Mouse (Mus musculus) layer of hippocampus, postnatal 25 days (tissue): ENCODE measurements around the gene Ppp1r32. TPM values are rescaled to one million over a fixed set of nuclear protein-coding genes. Genes with fewer than 3 reads are reported as not detected.

Experiments
- DNase-seq, 2 experiments: peaks; one replicate each; pipeline ENCODE4 v3.0.0; 2022; ENCODE audit warnings: mixed read lengths in 2 of 2, low spot score in 1 of 2; ENCODE audit errors: extremely low spot score in 1 of 2
- total RNA-seq, 2 experiments: library from RNA; stranded (reverse); gene quantifications; 2 replicates each; pipeline ENCODE4 v1.2.3; 2021

Gene Ppp1r32
- total RNA-seq, 2 experiments from 2014 or later, result 1.7 to 3.4 TPM

GRCm38 (mm10) chr19:10426312-10426711 is 56.4 kb downstream of the Ppp1r32 start:
- DNase-seq, result no peak

GRCm38 (mm10) chr19:10425484-10426270 is 57.1 kb downstream of the Ppp1r32 start:
- DNase-seq, result no peak

- no peak for DNase-seq
Observed at GRCm38 (mm10) chr19:10424751-10425150, 58.0 kb downstream of the Ppp1r32 start.

Other genes with a start within 250 kb of the Ppp1r32 start
- 10 to 100 TPM; 30.5 to 32.4 TPM for gene Myrf, start 242.2 kb downstream of the Ppp1r32 start, total RNA-seq
- 100 to 1,000 TPM; 121 to 142 TPM for gene Dagla, start 178.1 kb downstream of the Ppp1r32 start, total RNA-seq
- gene Syt7, start 93.8 kb downstream of the Ppp1r32 start, total RNA-seq, result 100 to 1,000 TPM; 258 to 328 TPM
- 10 to 100 TPM; 76.2 to 78.9 TPM for gene Lrrc10b, start 25.5 kb downstream of the Ppp1r32 start, total RNA-seq
- gene Cpsf7, start 42.3 kb upstream of the Ppp1r32 start, total RNA-seq, result 10 to 100 TPM; 65.9 to 72.2 TPM
- gene Sdhaf2, start 43.2 kb upstream of the Ppp1r32 start, total RNA-seq, result 10 to 100 TPM; 52.4 to 60.0 TPM
- 10 to 100 TPM; 11.1 to 11.2 TPM for gene Tmem216, start 73.3 kb upstream of the Ppp1r32 start, total RNA-seq
- gene Cyb561a3, start 94.2 kb upstream of the Ppp1r32 start, total RNA-seq, result 10 to 100 TPM; 10.9 to 13.1 TPM
- 10 to 100 TPM; 12.6 to 13.9 TPM for gene Tmem138, start 94.4 kb upstream of the Ppp1r32 start, total RNA-seq
- 100 to 1,000 TPM; 196 to 211 TPM for gene Ddb1, start 122.4 kb upstream of the Ppp1r32 start, total RNA-seq
- 10 to 100 TPM; 18.5 to 21.8 TPM for gene Tkfc, start 122.7 kb upstream of the Ppp1r32 start, total RNA-seq
- gene Vwce, start 151.3 kb upstream of the Ppp1r32 start, total RNA-seq, result under 1 TPM; 0.14 to 0.22 TPM
- not detected for gene Pga5, start 195.1 kb upstream of the Ppp1r32 start, total RNA-seq
- gene Vps37c, start 205.8 kb upstream of the Ppp1r32 start, total RNA-seq, result 10 to 100 TPM; 24.8 to 28.0 TPM